Mouse (Mus musculus) bone marrow macrophage, adult 2 months (primary cell): ENCODE results near the gene Ebf1.

ENCODE experiments used
- CTCF ChIP-seq: IDR thresholded peaks from 2 replicates; pipeline ENCODE4 v1.5.1; 2012; ENCODE audit warnings: low read depth, mild to moderate bottlenecking, low read length, moderate library complexity
- POLR2A ChIP-seq: IDR thresholded peaks from 2 replicates; pipeline ENCODE4 v1.6.1; 2012; ENCODE audit warnings: mild to moderate bottlenecking, low read depth, low read length, borderline replicate concordance

GRCm38 (mm10) chr11:44833351-44833996 lies 216.4 kb downstream of the Ebf1 start:
- TF ChIP-seq CTCF (no peak), POLR2A (no peak)
